Mouse (Mus musculus) c-Kit-positive CD71-negative TER-119-negative erythroid progenitor cells, embryonic 14.5 days (primary cell): Measurements from ENCODE around the gene Tedc1.

Experiments
- DNase-seq: peaks from one replicate; pipeline ENCODE4 v3.0.0-alpha.2; 2013; ENCODE audit warnings: low read depth

Tedc1 gene

DNA sequence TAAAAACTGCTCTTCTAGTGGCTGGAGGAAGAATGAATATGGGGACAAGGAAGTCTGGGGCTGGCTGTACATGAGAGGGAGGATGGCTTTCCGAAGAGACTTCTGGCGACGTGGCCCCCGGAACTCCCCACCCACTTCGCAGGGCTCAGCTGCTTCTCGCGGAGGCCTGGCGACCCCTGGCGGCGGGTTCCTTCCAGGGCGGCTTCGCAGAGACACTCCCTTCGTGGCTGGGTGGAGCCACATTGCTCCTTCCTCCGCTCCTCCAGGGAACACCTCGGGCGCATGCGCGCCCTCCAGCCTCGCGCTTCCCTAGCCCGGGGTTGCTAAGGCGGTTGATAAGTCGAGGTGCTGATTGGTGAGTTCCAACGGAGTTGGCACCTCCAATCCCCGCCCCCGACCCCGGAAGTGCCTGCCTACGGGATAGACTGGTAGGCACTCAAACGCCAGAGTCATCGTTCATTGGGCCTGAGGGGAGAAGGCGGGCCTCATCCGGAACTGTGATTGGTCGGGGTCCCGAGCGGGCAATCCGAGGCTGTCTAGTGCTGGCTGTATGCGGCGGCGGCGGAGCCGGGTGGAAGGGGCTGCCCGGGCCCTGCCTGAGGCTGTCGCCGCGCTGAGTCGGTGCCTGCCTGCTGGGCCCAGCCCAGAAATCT, at the start of gene Tedc1:
TSS of gene Tedc1 (plus strand) at position 535 of the 653 bp plus-strand sequence.
- DNase-seq, result peak; percentile 98

DNA sequence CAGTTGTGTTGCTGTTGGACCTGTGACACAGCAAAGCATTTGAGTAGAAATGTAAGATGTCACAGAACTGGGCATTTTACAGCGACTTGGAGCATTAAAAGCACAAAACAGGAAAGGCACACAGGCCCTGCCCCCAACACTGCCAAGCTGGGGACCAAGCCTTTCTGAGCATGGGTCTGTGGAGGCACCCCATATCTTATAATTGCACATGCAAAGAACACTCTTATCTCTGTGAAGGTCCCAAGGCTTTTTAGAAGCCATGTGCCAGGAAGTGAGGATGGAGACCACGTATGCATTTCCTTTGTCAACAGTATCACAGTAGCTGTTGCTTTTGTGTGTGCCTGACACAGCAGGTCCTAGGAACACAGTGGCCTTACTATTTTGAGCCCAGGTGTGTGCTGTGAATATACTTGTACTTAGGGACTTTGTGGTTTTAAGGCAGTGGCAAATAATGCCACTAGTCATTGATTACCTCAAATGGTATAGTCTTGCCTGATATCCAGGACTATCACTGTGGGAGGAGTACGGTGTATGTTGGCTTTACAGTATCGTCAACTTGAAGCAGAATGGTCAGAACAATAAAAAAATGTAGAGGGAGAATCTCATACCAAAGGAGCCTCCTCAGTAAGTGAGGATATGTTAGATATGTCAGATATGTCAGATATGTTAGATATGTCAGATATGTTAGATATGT, 48.6 kb upstream of the Tedc1 start:
- DNase-seq, result peak; percentile 28

- DNase-seq, result no peak
Observed at GRCm38 (mm10) chr12:113108528-113109283, 47.5 kb upstream of the Tedc1 start.

DNA sequence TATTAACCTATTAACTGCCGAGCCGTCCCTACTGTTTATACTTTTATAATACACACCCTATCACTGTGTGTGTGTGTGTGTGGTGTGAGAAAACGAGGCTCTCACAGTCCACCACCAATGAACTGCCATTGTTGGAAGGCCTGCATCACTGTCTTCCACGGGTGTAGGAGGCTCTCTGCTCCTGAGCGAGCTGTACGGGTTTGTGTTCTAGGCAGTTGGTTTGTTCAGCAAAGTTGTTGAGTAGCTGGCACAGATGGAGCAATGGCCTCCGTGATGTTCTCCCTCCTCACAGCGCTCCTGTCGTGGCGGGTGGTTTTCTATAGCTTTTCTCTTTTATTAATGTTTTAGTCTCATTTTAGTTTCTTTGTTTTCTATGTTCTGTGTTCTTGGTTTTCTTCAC, 46.4 kb upstream of the Tedc1 start:
- DNase-seq, result no peak

- DNase-seq, result no peak
Observed at GRCm38 (mm10) chr12:113114141-113114540, 42.1 kb upstream of the Tedc1 start.

DNA sequence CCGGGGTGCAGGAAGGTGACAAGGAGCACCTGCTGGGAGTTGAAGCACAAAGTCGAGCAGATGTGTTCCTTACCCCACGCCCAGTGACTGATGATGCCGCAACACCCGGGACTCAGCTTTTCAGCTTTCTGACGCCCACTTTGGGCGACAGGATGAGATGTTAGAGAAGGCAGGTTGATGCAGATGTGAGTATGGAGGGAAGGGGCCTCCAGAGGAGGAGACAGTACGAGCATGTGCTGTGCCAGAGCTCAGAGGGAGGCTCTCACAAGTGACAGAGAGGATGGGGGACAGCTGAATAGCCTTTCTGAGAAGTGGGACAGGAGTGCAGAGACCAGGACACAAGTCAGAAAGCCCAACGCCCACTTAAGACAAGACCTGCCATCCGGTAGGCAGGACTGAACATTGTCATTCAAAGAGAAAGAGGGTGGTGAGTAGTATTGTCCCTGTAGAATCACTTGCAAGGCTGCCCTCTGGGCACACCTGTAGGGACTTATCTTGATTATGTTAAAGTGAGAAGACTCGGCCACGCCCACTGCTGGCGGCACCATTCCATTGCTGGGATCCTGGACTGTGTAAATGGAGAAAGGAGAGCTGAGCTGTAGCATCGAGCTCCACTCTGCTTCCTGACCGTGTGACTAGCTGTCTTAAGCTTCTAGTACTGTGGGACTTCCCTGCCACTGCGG, 41.2 kb upstream of the Tedc1 start:
- DNase-seq, result no peak

DNA sequence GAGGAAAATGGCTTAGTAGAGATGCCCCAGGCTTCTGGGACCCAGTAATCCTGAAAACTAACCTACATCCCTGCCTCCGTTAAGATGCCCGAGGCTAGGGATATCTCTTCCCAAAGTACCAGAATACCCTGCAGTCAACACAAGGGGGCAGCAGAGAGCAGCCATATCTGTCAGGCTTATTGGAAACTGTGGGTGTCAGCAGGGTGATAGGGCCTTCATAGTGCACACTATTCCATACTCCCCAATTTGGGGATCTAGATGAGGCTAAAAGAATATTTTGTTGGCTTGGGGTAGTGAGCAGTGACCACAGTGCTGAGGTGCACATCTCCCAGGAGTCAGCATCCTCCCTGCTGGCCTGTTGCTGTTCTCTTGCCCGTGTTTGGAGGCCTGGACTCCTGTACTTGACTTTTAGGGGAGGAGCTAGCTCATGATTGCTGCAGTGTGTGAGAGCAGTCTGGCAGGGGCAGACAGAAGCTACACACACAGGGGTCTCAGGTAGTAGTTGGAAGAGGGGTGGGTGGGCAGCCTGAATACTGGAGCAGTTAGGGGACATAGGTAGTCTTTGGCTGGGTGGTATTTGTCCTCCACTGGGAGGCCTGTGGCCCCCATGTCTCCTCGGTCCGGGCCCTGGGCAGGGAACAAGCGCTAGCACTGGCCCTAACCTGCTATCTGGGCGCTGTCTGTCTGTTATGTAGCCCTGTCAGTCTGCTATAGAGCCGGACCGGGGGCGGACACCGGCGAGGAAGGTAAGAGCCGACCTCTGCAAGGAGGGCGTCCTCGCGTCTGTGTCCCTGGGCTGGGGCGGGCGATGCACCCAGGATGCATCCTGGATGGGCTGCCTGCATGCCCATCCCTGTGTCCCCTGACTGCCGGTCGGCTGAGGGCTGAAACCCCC, 36.5 kb upstream of the Tedc1 start:
- DNase-seq, result peak; percentile 65

DNA sequence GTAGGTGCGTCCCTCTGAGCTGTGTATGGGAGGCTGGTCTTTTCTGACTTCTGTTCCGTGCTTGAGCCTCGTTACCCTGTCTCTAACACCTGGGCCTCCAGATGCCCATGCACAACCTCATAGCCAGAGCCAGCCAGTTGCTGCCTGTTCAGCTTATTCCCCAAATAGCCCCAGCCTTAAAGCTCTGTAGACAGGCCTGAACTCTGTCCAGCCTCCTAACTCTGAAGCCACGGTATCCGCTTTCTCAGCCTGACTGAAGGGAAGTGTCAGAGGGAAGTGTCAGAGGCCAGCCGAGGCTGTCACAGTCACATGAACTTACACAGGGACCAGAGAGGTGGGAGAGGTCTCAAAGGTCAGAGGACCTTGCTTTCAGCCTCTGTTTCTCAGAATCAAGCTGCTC, 31.5 kb upstream of the Tedc1 start:
- DNase-seq, result no peak

DNA sequence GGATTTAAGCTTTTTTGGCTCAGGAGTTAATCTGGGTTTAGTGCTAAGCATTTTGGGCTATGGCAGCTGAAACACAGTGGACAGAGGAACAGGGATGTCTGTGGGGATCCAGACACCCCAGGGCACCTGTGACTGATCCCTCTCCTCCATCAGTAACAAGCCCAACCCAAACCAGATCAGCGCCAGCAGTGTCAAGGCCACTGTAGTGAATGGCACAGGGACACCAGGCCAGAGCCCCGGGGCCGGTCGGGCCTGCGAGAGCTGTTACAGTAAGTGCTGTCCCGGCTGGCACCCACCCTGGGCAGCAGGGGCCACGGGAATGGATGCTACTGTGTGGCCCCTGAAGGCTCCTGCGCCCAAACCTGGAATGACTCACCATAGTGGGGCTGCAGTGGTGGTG, 25.5 kb upstream of the Tedc1 start:
- DNase-seq, result no peak

- DNase-seq, result no peak
Observed at GRCm38 (mm10) chr12:113131601-113132000, 24.6 kb upstream of the Tedc1 start.

GRCm38 (mm10) chr12:113132567-113132966, 23.7 kb upstream of the Tedc1 start:
- no peak for DNase-seq

DNA sequence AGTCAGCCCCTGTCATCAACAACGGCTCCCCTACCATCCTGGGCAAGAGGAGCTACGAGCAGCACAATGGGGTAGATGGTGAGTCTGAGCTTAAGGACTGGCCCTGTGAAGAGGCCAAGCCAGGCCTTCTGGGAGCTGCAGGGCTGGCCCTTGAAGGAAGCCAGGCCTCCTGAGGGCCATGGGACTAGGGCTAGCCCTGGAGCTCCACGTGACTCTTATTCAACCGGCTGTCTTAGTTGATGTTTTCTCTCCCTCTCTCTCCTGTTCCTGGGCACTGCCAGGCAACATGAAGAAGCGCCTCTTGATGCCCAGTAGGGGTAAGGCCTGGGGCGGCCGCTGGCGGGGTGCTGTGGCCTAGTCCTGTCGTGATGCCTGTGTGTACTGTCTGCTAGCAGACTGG, 23.0 kb upstream of the Tedc1 start:
- DNase-seq, result no peak

DNA sequence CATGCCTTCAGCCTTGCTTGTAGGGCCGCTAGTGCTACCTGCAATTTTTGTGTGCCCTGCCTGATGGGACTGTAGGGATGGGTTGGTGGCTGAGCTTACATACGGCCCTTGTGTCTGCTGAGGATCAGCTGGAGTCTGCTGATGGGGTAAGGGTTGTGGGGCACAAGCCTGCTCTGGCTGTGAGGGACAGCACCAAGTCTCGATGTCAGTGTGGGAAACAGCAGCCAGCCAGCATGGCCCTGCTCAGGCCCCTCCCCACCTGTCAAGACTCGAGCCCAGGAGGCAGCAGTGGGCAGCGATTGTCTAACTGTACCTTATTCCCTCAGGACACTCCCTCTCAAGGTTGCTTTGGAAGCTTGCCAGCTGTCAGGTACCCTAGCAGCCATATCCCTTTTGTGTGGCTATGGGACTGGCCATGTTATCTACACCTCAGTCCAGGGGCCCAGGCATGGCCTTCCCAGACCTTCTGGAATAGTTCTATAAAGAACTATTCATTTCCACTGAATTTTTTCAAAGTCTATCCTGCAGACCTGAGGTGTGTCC, 22.3 kb upstream of the Tedc1 start:
- no peak for DNase-seq

DNA sequence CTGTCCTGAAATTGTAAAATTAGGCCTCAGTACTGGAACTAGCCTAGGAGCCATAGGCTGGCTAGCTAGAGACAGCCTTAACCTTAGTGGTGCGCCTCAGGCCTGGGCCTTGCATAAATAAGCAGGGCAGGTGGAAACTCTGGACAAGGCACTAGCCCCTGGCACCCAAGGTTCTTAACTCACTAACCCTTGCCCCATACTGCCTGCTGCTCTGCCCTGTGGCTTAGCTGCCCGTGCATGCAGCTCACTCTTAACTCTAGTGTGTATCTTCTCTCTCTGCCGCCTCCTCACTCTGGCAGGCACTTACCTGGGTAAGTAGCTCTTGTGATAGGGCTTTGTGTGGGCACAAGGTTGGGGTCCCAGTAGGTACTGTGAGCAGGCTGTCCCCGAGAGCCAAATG, 21.7 kb upstream of the Tedc1 start:
- no peak for DNase-seq

- no peak for DNase-seq
Observed at GRCm38 (mm10) chr12:113135401-113135800, 20.8 kb upstream of the Tedc1 start.

- no peak for DNase-seq
Observed at GRCm38 (mm10) chr12:113136492-113137020, 19.7 kb upstream of the Tedc1 start.

- no peak for DNase-seq
Observed at GRCm38 (mm10) chr12:113137260-113138213, 18.7 kb upstream of the Tedc1 start.

- no peak for DNase-seq
Observed at GRCm38 (mm10) chr12:113138291-113138690, 17.9 kb upstream of the Tedc1 start.
